Mouse (Mus musculus): Measurements from ENCODE around the gene Terf2ip.

GRCm38 (mm10) chr8:111963091-111963490 lies 48.1 kb upstream of the Terf2ip start:
- TF ChIP-seq CTCF (IDR thresholded peaks at IDR 0.05) (no peak), POLR2A (IDR thresholded peaks at IDR 0.05; ENCODE audit: insufficient read depth, low read depth, low read length) (no peak), EP300 (IDR thresholded peaks at IDR 0.05; ENCODE audit: insufficient read depth, low read depth, low read length) (no peak)

All from heart, adult 2 months (tissue).